Mouse (Mus musculus) T-helper 17 cell (primary cell): ENCODE measurements at regions not wholly inside any gene's neighbourhood (a gene's known extent, or its start where the extent isn't known, plus 50 kb on each side); places are given as distances from the start of the nearest gene placed in this dataset.

Source experiments
- in situ Hi-C, 2 experiments: fragments of 300-600 bp; cut with MboI, MseI; formaldehyde crosslinking; loops; 1 replicate in 1 of 2; 2 replicates in 1 of 2; pipeline ENCODE4 v1.15.1; 2025; ENCODE audit warnings: high pct_unique_total_duplicates in 2 of 2

DNA sequence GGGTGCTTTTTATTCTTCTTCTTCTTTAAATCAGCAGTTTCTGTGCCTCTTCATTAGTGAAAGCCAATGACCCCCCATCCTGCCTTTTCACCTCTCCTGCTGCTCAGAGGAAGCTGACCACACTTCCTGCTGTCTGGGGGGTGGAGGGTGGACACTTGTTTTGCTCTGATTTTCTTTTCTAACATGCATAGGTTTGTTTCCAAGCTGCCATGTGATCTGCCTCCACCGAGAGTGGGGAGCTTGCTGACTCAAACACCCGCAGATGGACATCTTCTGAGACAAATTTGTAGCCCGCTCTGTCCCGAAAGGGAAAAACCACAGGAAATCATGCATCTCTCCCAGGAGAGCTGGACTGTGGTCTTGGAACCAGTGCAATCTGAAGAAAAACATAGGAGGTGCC is 141.3 kb downstream of the Gm826 start:
- in situ Hi-C loops: no loop called here

DNA sequence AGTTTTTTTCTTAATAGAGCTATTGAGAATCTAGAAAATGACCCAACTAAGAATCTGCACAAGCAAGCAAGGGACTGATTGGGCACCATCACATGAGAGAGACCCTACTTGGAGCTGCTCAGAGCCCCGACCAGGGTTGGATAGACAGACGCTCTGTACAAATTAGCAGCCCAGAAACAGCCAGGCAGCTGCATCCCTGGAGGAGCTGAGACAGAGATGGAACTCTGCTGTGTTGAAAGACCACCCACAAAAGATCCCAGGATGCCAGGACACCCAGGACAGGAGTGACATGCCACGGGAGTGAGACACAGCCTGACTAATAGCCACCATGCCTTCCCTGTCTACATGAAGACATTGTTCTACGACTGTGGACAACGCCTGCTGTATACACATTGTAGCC is 147.9 kb downstream of the Gm826 start:
- in situ Hi-C loops: loop anchor here in 1 of 2 experiments (10.0 kb wide), 1 partner anchor 1671 kb away; the partner anchor contains the start of gene Arhgap40

DNA sequence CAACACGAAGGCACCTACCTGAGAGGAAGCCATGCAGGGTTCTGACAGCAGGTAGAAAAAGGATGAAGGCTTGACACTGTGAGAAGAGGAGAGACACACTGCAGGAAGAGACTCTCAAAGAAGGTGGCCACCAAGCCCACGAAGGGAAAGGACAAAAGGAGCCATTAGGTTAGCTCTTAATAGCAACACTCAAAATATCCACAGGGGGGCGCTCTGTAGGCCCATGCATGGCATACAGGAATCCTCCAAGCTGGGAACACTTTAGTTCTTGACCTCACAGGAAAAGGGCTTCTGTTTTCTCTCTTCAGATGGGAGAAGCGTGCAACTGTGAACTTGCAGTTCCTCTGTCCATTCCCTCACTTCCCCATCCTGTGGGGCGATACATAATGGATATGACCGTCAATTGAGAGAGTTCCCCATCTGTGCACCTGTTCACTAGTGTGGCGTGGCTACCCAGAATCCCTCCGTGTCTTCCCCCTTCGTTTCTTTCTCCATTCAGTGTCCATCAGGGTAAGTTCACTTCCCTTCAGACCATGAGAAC is 162.9 kb downstream of the Gm826 start:
- in situ Hi-C loops: no loop called here

DNA sequence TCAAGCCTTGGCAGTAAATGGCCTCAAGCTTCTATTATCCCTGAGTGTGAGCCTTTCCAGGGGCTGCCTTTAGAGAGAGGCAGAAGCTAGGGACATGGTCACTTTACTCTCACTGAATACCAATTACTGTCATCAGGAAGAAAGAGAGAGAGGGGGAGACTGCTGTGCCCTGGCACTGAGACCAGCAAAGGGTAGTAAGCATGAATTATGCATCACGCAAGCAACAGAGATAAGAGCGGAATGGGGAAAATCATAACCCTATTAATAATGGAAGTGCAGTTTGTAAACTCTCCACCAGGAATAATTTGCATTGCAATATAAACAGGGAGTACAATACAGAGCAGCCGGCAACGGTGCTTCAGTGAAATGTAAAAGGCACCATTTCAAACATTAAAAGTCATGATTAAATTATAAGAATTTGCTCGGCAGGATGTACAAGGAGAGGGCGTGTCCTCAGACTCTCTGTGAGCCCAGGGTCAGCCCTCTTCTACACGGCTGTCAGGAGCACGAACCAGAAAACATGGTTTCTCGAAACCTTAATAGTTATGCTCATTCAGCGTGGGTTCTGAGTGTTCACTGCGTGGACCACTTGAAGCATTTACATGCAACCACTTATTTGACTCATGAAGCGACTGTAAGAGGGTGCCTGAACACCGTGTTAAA is 175.2 kb downstream of the Gm826 start:
- in situ Hi-C loops: no loop called here

DNA sequence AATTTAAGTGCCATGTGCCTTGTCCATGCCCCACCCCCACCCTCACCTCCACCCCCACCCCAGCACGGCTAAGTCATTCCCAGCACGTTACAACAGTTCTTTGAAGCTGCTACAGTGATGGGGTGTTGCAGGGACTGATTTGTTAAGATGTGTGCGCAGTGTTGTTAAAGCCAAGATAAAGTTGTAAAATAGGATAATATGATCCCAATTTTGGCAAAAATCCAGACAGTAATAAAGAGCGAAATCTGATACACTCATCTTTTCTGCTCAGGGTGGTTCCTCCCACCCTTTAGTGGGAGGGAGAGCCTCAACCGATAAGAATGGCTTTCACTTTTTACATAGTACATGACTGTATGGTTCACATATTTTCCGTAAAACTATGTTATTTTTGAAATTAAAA is 180.2 kb downstream of the Gm826 start:
- in situ Hi-C loops: no loop called here

DNA sequence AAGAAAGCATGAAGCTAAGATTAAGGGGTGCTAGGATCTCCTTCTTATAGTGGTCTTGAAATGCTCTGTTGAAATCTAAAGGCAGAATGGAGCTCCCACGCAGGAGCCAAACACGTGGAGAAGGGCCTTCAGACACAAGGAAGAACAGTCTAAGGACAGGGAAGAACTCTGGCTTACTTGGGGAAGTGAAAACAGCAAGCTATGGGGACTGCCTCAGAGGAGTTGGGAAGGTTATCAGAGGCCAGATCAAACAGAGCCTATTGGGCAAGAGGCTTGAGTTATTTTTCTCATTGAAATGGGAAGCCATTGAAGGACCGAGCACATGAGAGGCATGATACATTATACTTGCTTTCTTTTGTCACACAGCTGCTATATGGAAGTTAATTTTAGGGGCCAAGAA is 181.9 kb downstream of the Gm826 start:
- in situ Hi-C loops: no loop called here

DNA sequence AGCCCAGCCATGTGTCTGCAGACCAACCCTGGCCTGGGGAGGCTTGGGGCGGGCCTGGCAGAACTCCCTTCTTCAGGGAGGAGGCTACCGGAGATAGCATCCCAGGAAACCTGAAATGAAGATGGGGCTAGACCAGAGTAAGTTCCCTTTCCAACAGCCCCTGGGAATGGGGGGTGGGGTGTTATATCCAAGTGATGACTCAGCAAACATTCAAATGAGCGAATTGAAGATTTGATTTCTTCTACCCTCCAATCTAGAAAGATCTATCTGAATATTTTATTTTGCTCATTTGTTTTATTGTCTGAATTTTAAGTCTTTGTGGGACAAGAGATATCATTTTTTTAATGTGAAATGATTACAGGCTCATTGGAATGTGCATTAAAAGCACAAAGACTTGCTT is 185.0 kb downstream of the Gm826 start:
- in situ Hi-C loops: no loop called here

DNA sequence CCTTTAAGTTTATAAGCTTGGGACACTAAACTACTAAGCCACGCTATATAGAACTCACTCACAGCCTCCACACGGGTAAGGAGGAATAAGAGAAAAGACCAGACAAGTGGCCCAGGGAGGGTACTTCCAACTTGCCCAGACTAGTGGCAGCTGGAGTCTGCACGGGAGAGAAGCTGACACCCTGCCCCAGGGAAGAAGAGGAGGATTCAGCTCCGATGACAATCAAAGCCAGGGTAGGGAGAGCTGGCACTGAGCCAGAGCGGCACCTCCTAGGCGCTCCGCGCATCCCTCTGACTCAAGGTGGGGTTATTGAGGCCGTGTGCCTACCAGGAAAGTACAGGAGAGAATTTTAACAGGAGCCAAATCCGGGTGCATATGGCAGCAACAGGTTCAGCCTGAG is 185.4 kb downstream of the Gm826 start:
- in situ Hi-C loops: no loop called here

DNA sequence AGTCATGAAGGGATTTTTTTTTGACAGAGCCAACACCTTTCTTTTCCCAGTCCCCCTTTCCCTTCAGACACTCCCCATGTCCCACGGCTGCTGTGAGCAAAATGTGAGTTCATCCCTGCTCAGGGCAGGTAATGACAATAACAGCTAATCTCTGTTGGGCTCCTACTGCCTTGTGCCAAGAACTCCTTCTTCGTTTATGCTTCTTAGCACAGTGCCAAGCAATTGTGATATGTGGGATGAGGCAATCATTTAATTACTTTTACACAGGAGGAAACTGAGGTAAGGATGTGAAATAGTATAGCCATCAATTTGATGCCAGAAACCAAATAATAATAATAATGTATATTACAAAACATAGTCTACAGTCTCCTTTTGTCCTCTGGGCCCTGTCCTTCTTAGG is 185.9 kb downstream of the Gm826 start:
- in situ Hi-C loops: no loop called here

DNA sequence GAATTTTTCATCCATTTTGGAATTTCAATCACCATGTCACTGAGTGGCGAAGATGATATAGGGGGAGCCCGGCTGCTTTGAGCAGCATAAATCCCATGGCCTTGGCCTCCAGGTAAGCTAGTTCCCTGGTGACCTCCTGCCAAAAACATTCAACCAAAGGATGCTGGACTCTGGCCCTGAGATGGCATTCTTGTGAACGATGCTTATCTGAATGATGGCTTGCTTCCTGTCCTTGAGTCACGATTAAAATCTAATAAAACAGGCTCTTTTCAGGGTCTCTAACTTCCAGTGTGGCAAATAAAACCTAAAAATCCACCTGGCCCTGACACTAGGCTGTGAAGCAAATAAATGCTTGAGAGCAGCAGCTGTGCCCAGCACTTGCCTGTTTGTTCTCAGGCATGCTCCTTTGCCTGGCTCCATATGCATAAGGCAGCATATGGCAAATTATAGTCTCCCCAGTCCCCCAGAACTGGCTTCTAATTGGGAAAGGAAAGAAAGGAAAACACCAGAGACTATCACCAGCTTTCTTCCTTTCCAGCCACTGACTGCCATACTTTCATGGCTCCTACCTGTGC is 193.7 kb downstream of the Gm826 start:
- in situ Hi-C loops: no loop called here

DNA sequence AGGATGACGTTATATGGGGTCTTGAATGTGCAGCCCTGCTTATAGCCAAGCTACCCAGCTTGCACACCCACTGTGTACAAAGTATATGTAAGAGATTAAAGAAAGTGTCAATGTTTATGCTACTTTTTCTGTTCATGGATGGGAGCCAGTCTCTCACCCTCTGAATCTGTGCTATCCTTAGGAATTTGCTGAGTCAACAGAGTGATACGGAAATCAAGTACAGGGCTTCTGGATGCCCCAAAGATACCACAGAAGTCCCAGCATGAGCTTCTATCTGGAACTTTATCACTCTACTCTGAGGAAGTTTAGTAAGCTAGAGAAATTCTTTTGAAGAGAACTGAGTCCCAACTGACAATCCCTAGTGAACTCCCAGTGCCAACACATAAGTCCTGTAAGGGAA is 195.9 kb downstream of the Gm826 start:
- in situ Hi-C loops: no loop called here

DNA sequence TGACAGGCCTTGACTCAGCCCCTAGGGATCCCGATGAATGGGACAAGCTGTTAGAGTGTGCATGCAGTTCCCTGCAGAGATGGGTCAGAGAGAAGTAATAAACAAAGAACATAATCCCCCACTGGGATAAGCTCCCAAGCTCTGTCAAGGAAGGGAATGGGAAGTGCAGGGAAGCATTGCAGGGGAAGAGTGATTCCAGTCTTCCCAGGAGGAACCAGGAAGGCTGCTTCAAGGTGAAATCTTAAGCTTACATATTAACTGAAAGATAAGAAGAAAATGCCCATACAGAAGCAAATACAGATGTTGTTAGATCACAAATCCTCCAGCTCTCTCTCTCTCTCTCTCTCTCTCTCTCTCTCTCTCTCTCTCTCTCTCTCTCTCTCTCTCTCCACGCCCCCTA is 202.2 kb downstream of the Gm826 start:
- in situ Hi-C loops: no loop called here

DNA sequence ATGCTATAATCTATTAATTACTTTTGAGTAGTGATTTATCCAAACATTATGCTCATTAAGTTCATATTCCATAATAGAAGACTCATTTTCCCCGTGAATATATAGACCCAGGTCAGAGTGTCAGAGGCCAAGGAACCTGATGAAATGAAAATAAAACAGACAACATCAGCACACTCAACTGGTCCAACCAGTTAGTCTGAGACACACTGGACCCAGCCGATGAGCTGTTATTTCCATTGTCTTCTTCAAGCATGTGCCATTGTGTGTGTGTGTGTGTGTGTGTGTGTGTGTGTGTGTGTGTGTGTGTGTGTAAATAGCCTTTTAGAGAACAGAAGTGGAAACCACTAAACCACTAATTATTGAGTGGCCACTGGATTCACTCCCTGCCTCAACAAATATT is 202.6 kb downstream of the Gm826 start:
- in situ Hi-C loops: no loop called here

DNA sequence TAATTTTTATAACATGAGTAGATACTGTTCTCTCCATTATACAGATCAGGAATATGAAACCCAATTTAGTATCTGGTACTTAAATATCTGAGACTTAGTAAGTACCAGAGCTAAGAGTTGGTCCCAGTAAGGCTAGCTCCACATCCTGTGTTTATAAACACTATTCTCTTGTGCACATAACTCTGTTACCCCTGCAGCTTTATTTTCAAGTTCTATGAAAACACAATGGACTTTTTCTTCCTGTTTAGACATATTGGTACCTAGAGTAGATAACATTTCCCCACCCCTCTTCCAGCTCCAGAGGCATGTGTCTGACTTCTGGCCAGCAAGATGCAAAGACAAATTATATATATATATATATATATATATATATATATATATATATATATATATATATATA is 216.8 kb downstream of the Gm826 start:
- in situ Hi-C loops: no loop called here

DNA sequence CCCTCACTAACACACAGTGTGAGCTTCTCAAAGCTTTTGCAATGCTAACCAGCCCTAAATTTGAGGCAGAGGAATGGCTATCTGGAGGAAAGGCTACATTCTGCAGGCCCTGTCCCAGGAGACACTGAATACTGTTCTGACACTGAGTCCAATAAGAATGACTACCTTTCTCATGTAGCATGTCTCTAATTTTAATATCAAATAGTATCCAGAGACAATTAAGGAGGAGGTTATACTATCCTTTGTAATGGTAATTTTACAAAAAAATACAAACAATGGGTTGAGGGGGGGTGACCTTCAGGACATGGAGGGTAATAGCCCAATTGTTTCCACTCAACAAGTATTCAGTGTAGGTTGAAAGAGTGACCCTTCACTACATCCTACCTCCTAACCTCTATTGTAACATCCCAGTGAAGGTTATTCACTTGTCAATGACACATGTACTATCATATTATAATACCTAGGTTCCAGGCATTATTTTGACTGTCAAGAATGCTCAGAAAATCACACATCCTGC is 222.7 kb downstream of the Gm826 start:
- in situ Hi-C loops: no loop called here

DNA sequence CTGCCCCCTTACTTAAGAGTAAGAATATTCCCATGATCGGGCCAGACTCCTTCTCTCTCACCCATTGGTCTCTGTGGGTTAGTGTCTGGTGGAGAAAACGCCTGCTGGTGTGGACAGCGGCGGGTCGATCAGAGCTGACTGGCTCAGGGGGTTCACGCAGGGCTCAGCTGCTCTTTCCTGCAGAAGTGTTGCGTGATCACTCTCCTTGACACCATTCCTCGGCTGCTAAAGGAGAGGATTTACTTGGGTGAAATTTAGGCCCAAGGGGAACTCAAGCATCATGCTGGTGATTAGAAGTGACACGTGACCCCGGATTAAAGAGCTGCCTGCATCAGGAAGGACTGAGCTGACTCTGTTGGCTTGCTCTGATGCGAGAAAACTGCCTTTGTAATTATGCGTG is 240.9 kb downstream of the Gm826 start:
- in situ Hi-C loops: no loop called here

DNA sequence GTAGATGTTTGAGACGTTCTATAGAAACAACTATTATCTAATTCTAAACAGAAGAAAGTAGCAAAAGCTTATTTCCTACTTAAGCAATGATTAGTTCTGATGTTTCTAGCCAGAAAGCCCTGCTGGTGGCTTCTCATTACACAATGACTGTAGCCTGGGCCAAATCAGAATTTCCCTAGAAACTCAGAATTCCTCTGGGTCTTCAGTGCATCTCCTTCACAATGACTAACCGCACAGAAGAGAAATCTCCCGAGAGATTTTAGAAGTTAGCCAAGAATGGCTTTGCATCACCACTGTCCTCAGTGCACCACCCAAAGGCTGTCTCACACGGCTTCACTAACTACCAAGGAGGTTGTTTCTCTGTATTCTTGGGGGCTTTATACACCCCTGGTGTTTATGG is 248.0 kb downstream of the Gm826 start:
- in situ Hi-C loops: no loop called here

DNA sequence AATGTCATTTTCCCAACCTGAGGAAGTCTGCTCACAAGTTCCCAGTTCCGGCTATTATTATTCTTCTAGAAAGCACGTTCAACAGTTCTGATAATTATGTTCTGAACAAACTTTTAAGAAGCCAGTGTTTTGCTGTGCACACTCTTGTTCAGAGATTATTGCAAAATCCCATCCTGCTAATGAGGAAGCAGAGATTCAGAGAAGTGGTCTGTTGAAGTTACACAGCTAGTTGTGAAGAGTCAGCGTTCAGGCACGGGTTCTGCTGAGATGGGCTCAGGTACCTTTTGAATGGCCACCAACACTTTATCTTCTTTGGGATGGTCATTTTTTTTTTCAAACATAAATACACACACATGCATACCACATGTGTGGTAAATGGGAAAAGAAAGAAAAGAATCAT is 250.3 kb downstream of the Gm826 start:
- in situ Hi-C loops: no loop called here

DNA sequence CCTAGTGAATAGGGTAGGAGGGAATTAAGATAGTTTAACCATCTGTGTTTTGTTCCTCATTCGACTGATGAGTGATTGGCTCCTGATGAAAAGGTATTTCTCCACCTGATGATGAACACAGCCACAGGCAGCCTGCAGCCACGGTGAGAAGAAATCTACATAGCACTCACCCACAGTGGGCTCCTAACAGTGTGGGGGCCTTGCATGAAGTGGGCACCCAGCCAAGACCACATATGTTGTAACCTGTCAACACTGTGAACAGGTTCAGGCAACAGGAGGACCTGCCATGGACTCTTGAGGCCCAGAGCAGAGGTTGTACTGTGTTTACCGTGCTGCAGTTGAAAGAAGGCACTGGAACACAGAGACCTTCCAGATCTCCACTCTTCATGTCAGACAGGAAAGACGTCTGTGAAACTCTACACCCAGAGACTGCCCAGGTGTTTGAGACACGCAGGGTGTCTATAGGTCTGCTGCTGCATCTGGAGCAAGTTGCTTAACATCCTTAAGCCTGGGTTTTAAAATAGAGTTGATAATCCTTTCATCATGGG is 251.8 kb downstream of the Gm826 start:
- in situ Hi-C loops: no loop called here

DNA sequence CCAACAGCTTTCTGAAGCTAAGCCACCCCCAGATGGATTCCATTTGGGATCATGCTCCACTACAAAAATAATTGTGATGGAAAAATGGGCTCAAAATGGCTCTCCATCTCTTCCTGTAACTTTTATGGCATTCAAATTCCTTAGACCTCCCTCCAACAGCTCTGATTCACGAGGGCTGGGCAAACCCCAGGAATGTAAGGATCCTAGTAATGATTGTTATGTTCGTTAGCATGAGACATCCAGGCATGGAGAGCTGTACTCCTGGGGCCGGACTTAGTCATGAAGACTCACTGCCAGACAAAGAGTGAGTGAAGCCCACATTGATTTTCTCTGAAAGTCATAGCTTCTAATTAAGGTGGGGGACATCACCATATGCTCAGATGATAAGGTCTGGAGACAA is 258.3 kb downstream of the Gm826 start:
- in situ Hi-C loops: no loop called here

DNA sequence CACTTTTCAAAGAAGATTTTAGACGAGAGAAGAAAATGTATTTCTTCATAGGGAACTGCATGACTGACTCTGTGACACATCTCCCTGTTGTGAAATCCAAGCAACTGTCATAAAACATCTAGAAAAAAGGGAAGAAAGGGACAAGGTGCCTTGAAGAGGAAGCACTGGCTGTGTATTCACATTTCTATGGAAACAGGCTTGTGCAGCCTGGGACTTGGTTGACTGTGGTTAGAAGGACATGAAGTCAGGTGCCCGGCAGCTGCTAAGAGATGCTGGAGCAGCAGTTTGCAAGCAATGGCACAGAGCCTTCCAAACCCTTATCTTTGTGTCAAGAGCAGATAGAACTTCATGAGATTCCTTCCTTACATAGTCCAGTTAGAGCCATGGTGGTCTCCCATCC is 263.5 kb downstream of the Gm826 start:
- in situ Hi-C loops: loop anchor here in 1 of 2 experiments (25.0 kb wide), 1 partner anchor 842 kb away; the partner anchor contains the start of gene Emilin3

DNA sequence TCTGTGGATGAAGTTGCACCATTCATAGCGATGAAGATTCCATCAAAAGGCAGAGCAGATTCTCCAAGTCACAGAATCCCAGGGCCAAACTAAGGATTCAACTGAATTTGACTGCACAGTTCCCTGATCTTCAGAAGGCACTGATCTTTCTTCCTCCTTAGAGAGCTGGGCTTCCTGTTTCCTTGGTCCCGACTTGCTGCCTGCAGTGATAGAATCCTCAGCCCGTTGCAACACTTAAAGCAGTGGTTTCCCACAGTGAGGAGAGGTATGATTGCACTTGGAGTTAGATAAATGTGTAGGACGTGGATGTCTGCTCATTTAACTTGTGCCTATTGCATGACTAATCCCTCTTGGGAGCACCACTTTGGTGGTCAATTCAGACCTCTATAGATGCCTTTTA is 265.2 kb downstream of the Gm826 start:
- in situ Hi-C loops: loop anchor here in 1 of 2 experiments (25.0 kb wide), 1 partner anchor 844 kb away; the partner anchor contains the start of gene Emilin3

DNA sequence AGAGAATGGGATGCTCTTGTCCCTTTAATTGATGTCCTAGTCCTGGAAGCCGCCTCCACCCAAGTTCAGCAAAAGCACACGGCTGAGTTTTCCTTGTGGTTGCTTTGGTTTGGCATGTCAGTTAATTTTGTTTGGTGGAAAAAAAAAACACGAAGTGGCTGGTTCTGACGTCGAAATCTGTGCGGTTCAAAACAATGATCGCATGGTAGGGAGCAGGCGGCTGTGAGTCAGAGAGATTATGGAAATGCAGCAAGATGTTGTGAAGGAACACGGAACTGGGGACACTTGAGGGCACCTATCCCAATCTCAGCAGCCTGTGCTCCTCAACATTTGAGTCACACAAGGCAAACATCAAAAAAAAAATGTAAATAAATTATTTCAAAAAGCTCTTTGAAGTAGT is 266.1 kb downstream of the Gm826 start:
- in situ Hi-C loops: loop anchor here in 1 of 2 experiments (25.0 kb wide), 1 partner anchor 844 kb away; the partner anchor contains the start of gene Emilin3
